Mouse (Mus musculus) granulocyte monocyte progenitor cell, adult 5-6 weeks (primary cell): ENCODE data around the gene S1pr2. TPM values are rescaled to one million over a fixed set of nuclear protein-coding genes. Genes with fewer than 3 reads are reported as not detected.

Source experiments
- ATAC-seq: replicated peaks from 2 replicates; pipeline ENCODE4 v1.8.0; 2016; ENCODE audit warnings: mild to moderate bottlenecking, moderate TSS enrichment, inconsistent platforms; ENCODE audit not compliant: poor library complexity, severe bottlenecking
- total RNA-seq, 2 experiments: library from RNA; stranded (forward) in 1 of 2; stranded (reverse) in 1 of 2; fragments of 200-712, 200-1000 nt in 1 of 2; fragments of >200 nt in 1 of 2; fragmentation: Nextera tagmentation in 1 of 2; gene quantifications; 2 replicates each; pipeline ENCODE4 v1.2.3; 2014 to 2017

Gene S1pr2
- total RNA-seq, 2 experiments from 2014 or later: 3.2 to 3.7 TPM

DNA sequence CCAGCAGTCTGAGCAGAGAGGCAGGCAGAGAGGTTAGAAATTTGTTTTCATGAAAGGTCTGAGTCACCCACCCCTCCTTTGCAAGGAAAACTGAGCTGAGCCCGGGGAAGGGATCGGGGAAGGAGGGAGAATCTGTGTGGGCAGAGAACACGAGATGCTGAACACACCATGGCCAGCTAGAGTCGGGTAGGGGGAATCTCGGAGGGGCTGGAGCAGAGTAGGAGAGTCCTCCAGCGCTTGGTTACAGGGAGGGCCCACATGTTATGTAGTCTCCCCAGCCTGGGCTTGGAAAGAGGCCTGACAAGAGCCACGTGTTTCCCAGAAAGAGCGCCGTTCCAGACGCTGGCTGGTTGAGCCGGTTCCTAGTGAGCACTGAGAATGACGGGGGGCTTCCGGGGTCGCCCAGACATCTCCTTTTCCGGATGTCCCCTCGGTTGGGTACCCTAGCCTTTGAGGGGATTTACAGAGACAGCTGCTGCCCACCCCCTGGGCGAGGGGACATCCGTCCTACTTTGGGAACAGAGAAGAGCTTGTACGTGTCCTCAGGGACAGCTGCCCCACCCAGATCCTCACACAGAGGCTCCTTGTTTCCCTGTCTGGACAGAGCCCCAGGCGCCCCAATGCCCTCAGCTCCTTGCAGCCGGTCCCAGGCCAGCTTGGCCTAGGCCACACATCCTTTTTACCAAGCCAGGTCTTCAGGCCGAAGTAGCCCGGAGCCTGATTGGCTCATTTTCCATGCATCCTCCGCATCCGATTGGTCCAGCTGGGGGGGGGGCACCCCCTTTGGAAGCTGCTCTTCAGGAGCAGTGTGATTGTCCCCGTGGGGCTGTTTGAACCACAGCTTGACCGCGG, 4.2 kb downstream of the S1pr2 start:
- no peak for ATAC-seq

DNA sequence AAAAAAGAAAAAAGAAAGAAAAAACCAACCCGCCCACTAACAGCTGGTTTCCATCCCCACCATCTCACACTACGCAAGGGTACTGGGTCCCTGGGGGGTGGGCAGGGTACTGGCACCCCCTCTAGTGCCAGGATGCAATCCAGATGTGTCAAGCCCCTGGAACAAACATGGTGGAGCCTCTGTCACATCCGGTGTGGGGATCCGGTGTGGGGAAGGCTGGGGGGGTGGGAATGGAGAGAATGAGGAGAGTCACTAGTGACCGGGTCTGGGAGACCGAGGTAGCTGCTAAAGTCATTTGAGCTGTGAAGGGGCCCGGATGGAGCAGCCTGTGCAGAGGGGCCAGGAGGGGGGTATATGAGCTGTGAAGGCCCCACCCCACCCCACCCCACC, 4.8 kb downstream of the S1pr2 start:
- ATAC-seq: no peak

DNA sequence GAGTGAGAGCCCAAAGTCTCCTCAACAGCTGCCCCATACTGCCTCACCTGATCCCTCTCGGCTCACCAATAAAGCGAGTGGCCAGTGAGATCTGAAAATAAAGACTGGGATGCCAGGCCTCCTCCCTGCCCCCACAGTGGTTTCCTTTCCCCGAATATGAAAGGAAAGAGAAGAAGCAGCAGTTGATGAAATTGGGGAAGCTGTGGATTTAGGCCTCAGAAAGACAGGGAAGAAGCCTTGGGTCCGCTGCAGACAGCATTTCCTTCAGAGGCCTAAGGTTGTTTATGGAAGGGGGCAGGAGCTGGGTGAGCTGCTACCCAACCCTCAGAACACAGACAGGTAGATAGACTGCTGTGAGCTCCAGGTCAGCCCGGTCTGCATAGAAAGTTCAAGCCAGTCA, 9.8 kb downstream of the S1pr2 start:
- peak; percentile 66 for ATAC-seq

- ATAC-seq: no peak
These were observed 10.6 kb downstream of the S1pr2 start for GRCm38 (mm10) chr9:20966008-20966407.

- ATAC-seq: no peak
These were observed 11.0 kb downstream of the S1pr2 start for GRCm38 (mm10) chr9:20965606-20966005.

DNA sequence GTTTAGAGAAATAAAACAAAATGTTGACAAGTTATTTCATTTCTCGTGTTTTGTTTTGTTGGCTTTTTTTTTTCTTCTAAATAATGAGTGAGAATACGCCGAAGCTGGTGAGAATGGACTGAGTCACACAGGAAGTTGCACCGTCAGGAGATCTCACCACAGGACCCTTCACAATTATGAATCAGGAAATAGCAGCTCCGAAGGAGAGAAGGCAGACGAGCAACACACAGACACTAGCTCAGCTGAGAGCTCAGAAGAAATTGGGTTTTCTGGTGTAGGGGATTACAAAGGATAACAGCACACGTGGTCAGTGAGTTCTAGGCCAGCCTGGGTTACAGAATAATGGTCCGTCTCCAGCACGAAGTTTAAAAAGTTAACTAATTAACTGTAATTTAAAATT, 15.0 kb downstream of the S1pr2 start:
- ATAC-seq: peak; percentile 98

DNA sequence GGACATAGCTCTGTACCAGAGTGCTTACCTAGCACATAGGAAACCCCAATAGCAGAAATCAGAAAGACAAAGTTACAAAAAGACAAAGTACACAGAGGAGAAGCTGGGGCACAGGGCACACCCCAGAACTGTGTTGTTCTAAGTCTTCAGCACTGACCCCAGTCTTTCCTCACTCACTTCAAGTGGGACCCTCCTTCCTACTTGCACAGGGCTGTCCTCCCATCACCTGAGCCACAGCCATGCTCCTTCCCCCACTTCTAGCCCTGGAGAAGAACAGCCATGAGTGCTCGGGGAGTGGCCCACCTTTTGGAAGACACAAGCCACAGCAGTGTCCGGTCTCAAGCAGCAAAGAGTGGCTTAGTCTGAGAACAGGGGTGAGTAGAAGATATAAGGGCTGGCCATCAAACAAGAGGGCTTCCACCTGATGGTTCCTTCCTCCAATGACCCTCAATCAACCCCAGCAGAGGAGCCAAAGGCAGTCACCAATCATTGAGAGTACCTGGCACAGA, 17.1 kb downstream of the S1pr2 start, which contains the start of gene Dnmt1:
Gene Dnmt1 (minus strand): TSS at position 459 of the 509 bp plus-strand sequence.
- no peak for ATAC-seq

GRCm38 (mm10) chr9:20956989-20957388, 19.6 kb downstream of the S1pr2 start:
- ATAC-seq: no peak

DNA sequence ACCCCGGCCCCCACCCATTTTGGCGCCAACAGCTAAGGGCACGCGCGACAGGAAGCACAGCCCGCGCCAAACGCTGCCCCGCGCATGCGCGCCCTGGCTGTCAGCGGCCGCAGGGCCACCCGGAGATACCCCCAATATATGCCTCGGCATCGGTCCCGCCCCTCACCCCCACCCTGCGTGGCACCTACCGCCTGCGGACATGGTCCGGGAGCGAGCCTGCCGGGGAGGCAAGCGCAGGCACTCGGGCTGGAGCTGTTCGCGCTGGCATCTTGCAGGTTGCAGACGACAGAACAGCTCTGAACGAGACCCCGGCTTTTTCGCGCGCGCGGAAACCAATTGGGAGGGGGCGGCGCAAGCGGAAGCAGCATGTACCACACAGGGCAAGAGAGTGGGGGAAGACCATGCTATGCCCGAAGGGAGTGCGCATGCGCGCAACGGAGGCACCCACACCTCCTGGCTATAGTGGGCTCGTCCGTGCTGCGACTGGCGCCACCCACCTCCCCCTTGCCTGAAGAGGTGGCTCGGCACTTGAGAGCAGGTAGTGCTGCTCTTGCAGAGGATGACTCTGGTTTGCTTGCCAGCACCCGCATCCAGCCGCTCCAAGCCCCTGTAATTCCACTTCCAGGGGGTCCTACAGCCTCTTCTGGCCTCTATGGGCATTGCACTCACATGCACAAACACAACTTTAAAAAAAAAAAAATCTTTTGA, 23.9 kb downstream of the S1pr2 start:
- ATAC-seq: peak; percentile 96

- no peak for ATAC-seq
These were observed 24.5 kb downstream of the S1pr2 start for GRCm38 (mm10) chr9:20951966-20952519.

GRCm38 (mm10) chr9:20951441-20951840, 25.1 kb downstream of the S1pr2 start:
- no peak for ATAC-seq

GRCm38 (mm10) chr9:20950419-20950818, 26.2 kb downstream of the S1pr2 start:
- ATAC-seq: no peak

DNA sequence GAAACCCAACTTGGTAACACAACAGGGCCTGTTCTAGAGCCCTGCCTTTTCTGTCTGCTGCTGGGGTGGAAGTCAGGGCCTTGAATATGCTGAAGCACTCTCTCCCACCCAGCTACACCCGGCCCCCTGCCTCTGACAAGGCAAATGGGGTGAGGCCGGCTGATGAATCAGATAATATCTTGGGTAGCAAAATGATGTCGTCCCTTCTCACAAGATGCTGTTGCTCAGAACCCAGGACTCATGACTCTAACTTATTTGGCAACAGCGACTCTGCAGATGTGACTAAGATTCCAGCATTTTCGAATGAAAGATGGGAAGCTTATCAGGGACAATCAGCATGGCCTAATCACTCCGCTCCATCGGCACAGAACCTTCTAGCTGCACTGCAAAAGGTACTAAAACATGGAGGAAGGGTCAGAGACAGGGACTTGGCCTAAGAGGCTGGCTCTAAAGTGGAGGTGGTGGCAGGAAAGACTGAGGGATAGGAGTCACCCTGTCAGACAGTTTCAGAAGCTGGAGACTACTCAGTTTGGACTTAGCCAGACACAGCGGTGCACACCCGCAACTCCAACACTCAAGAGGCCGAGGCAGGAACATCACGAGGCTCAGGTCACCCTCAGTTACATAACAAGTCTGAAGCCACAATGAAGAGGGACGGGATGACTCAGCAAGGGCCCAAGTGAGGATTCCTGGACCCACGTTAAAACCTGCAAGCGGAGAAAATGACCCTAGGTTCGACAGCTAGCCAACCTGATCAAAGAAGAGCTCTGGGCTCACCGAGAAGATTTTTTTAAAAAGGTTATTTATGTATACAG, 30.3 kb downstream of the S1pr2 start:
- ATAC-seq: peak; percentile 68

DNA sequence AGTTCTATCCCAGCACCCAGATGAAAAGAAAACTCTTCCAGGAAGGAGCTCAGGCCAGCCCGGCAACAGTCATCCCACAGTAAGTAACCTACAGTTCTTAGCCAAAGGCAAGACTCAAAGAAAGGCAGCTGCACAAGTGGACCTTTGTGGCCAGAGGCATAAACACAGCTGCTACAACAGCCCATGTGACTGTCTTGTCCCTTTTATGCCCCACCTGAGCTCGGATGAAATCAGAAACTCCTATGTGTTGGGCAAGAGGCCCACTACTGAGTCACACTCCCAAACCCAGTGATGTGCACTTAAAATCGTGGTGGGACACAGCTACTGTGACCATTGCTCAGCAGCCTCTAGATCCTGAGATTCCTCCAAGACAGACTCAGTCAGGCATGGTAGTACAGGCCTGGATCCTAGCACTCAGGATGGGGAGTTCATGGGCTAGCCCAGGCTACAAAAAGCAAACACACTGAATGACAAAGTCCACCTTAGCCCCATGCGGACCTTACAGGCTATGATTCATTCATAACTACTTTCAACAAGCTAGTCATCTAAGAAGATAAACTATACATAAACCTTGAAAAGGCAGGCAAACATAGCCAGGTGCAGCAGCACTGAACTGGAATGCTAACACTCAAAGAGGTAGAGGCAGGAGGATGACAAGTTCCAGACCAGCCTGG, 31.7 kb downstream of the S1pr2 start:
- ATAC-seq: no peak

DNA sequence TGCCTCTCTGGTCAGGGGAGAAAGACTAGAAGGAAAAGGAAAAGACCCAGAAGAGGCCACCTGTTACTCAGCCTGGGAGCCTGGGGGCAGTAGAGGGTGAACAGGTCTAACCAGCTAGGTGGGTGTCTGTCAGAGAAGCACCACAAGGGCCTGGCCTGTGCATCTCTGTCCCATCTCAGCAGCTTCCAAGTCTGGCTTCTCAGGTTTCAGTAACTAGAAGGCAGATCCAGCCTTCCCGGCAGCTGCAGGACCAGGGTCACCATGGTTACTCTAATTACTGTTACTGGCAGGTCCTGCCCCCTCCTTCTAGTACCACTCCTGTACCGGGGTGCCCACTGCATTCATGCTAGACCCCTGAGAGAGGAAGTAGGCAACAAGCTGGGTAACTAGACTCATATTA, 32.7 kb downstream of the S1pr2 start:
- ATAC-seq: no peak

DNA sequence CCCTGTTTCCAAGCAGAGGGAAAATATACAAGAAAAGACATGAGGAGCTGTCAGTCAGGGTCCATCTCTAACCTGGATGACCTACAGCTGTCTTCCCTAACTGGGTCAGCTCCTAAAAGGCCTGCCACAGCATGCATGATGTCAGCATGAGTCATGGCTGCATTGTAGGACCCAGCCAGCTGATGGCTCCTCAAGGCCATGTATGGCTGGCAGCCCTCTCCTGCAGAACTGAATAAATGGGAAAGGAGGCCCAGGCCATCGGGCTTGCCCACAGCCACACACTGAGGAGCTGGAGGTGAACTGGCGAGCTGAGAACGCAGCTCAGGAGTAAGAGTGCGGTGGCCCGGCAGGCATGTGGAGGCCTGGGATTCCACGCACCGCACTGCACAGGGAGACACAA, 33.2 kb downstream of the S1pr2 start:
- ATAC-seq: no peak

DNA sequence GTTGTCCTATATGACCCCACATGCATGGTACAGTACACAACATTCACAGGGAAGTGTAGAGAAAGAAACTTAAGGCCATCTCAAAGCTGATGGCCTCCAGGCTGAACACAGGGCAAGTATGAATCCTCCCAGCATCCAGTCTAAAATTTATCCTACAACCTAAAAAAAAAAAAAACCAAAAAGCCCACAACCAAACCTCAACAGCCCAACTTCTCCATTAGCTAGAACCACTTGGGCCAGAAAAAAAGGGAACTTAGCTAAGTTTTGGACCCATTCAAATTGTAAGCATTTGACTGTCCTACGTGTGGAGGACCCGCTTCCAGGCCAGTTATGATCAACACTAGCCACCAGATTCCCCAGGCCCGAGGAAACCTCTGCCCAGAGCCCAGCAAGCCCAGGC, 53.3 kb downstream of the S1pr2 start:
- 0 out of 2 replicates have a peak, but pooled peaks have one; percentile 6 for ATAC-seq

GRCm38 (mm10) chr9:20916160-20916559, 60.4 kb downstream of the S1pr2 start:
- peak; percentile 65 for ATAC-seq
